Mouse (Mus musculus): ENCODE data around the gene Zfp217. TPM values are rescaled to one million over a fixed set of nuclear protein-coding genes. Genes with fewer than 3 reads are reported as not detected.

Gene Zfp217
- polyA plus RNA-seq (2012; rRNA removed) = 1.7 and 1.9 TPM in 2 replicates

DNA sequence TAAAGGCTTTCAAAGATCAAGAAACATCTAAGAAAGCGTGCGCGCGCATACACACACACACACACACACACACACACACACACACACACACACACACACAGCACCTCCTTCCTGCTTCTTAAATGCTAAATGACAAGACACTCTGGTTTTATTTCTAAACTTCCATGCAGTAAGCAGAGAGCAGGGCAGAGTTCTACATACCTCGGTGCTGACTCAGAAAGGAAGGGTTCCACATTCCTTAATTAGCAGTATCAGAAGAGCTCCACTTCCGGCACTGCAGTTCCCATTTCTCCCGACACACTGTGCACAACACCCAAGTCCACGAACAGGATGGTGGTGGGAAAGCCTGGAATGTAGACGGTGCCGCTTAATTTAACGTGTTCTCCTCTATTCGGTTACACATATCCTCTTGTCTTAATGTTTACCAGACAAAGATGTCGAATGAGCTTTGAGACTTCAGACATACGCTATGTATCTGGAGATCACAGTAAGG is at the start of gene Zfp217:
Zfp217 (minus strand) TSS at position 443 of the 493 bp plus-strand sequence.
- no peak within 1 kb of the TSS for H3K27ac ChIP-seq (ENCODE audit: insufficient read depth, low read length)
- TF ChIP-seq CTCF (IDR thresholded peaks at IDR 0.05; ENCODE audit: extremely low read depth, insufficient read depth, low read length) (no peak), POLR2A (IDR thresholded peaks at IDR 0.05; ENCODE audit: extremely low read depth, insufficient read depth, low read length) (no peak)
- no peak within 1 kb of the TSS for H3K4me3 ChIP-seq (ENCODE audit: insufficient read depth, low read length)
- H3K4me1 ChIP-seq (ENCODE audit: control insufficient read depth, insufficient read depth, low read length) = no peaks in the 10 kb centered on the region

DNA sequence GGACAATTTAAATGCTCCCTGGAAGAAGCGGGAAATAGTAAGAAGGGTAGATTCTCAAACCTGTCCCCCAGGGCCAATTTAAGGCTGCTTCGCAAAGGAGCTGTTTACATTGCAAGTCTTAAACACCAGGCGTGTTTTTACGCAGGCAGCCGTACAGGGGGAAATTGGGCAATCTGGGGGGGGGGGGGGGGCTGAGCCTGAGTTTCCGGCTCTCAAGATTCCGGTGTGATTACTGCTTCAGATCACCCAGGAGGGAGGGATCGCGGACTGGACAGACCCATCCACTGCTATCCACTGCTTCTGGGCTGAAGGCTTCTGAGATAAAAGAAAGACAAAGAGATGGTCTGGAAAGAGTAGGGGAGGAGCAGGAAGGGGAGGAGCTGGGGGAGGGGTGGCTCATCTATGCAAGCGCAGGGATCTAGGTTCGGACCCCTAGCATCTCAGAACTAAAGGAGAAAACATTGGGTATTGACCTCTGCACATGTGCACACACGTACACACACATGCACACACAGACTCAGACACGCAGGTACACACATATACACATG is 47.7 kb upstream of the Zfp217 start:
- H3K4me1 ChIP-seq (ENCODE audit: control insufficient read depth, insufficient read depth, low read length) = no peaks in the 10 kb centered on the region; the same call in 1 of the 2 replicates
- TF ChIP-seq POLR2A (IDR thresholded peaks at IDR 0.05; ENCODE audit: extremely low read depth, insufficient read depth, low read length) = no peak
- TF ChIP-seq CTCF (IDR thresholded peaks at IDR 0.05; ENCODE audit: extremely low read depth, insufficient read depth, low read length) = no peak
- no peak overlapping the region for H3K4me3 ChIP-seq (ENCODE audit: insufficient read depth, low read length)
- H3K27ac ChIP-seq (ENCODE audit: insufficient read depth, low read length) = no peak overlapping the region

DNA sequence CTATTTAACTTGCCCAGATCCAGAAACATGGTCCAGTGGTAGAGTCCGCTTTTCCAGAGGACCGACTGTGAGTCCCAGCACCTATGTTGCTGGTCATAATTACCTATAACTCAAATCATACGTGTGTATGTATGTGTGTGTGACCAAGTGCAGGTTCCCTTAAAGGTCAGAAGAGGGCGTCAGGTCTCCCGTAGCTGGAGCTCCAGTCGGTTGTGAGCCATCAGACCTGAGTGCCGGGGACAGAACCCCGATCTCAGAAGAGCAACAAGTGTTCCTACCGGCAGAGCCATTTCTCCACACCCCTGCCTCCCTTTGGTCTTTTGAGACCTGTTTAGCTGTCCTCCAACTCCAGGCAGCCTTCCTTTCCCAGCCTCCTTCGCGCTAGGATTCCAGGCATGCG is 46.9 kb upstream of the Zfp217 start:
- H3K27ac ChIP-seq (ENCODE audit: insufficient read depth, low read length) = no peak overlapping the region
- no peak overlapping the region for H3K4me3 ChIP-seq (ENCODE audit: insufficient read depth, low read length)
- no peaks in the 10 kb centered on the region; the same call in 1 of the 2 replicates for H3K4me1 ChIP-seq (ENCODE audit: control insufficient read depth, insufficient read depth, low read length)
- no peak for TF ChIP-seq POLR2A (IDR thresholded peaks at IDR 0.05; ENCODE audit: extremely low read depth, insufficient read depth, low read length)
- TF ChIP-seq CTCF (IDR thresholded peaks at IDR 0.05; ENCODE audit: extremely low read depth, insufficient read depth, low read length) = no peak

DNA sequence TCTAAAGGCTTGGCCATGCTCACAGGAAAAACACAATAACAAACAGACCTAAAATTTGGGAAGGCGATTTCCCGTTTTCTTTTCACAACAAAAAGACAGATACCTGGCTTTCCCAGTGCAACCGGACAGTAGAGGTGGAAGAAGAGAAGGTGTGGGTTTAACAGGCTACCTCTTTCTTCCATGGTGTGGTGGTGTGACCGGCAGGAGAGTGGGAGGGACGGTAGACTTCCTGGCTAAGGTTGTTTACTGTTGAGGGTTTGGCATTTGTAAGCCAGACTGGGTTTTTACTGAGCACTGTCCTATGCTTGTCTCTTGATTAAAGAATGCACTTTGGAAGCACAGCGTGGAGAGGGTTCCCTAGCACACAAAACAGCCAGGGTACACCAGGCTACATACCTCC is 45.9 kb upstream of the Zfp217 start:
- Histone ChIP-seq H3K27ac (ENCODE audit: insufficient read depth, low read length) (no peak overlapping the region), H3K4me3 (ENCODE audit: insufficient read depth, low read length) (no peak overlapping the region)

DNA sequence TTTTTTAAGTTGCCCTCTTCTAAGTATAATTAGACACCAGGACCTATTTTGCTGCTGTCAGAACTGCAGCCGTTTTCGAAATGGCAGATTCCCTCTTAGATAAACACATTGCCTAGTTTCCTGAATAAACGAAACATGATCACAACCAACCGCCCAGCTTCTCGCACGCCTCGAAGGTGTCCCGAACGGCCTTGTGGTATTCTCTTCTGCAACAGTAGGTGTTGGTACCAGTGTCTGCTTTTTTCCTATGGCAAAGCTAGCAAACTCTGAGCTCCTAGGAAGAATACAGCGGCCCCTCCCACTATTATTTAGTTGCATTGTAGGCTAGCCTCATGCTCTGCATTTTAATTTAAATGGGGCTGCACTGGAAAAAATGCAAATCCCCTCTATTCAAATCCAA is 45.3 kb upstream of the Zfp217 start:
- TF ChIP-seq POLR2A (IDR thresholded peaks at IDR 0.05; ENCODE audit: extremely low read depth, insufficient read depth, low read length) (no peak), CTCF (IDR thresholded peaks at IDR 0.05; ENCODE audit: extremely low read depth, insufficient read depth, low read length) (no peak)
- Histone ChIP-seq H3K4me1 (ENCODE audit: control insufficient read depth, insufficient read depth, low read length) (no peaks in the 10 kb centered on the region; the same call in 1 of the 2 replicates), H3K27ac (ENCODE audit: insufficient read depth, low read length) (no peak overlapping the region), H3K4me3 (ENCODE audit: insufficient read depth, low read length) (no peak overlapping the region)

More for the DNA sequence above, 45.9 kb upstream of the Zfp217 start:
- H3K4me1 ChIP-seq (ENCODE audit: control insufficient read depth, insufficient read depth, low read length) = no peaks in the 10 kb centered on the region; the same call in 1 of the 2 replicates
- no peak for TF ChIP-seq POLR2A (IDR thresholded peaks at IDR 0.05; ENCODE audit: extremely low read depth, insufficient read depth, low read length)
- TF ChIP-seq CTCF (IDR thresholded peaks at IDR 0.05; ENCODE audit: extremely low read depth, insufficient read depth, low read length) = no peak

DNA sequence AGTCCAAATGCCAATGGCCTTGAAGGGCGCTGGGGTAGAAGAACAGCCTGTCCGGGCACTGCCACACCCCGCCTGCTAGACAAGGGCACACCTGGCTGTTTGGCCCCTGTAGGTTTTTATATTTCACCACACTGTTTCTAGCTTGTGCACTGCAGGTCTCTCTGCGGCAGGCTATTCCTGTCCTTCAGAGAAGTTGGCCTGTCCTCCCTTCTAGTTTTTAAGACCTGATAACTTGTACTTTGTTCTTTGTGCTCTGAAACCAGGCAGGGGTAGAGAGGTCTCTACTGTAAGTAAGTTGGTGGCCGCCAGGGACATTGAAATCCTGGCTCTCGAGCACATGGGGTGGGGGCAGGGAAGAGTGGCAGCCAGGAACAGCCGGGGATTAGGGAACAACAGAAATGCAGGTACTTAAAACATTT is 44.8 kb upstream of the Zfp217 start:
- no peak for TF ChIP-seq CTCF (IDR thresholded peaks at IDR 0.05; ENCODE audit: extremely low read depth, insufficient read depth, low read length)
- TF ChIP-seq POLR2A (IDR thresholded peaks at IDR 0.05; ENCODE audit: extremely low read depth, insufficient read depth, low read length) = no peak

DNA sequence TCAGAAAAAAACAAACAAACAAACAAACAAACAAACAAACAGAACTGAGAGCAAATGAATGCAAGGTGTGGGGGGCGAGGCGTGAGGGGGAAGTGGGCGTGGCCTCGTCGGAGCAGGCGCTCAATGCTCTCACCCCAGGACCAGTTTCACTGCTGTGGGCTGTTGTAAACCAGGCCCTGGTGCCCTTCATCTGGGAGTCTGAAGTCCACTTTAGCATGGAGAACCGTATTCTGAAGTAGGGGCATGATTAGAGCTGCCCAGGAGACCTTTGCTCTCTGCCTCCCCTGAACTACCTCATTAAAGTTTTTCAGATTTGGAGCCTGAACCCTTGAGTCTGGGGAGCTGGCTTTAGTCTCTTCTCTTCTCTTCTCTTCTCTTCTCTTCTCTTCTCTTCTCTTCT is 40.8 kb upstream of the Zfp217 start:
- no peak overlapping the region for H3K4me3 ChIP-seq (ENCODE audit: insufficient read depth, low read length)
- H3K27ac ChIP-seq (ENCODE audit: insufficient read depth, low read length) = no peak overlapping the region
- peaks cover 1% of the 10 kb centered on the region; the same call in 1 of the 2 replicates for H3K4me1 ChIP-seq (ENCODE audit: control insufficient read depth, insufficient read depth, low read length)
- TF ChIP-seq POLR2A (IDR thresholded peaks at IDR 0.05; ENCODE audit: extremely low read depth, insufficient read depth, low read length) (no peak), CTCF (IDR thresholded peaks at IDR 0.05; ENCODE audit: extremely low read depth, insufficient read depth, low read length) (no peak)

More for the DNA sequence above, 44.8 kb upstream of the Zfp217 start:
- Histone ChIP-seq H3K4me1 (ENCODE audit: control insufficient read depth, insufficient read depth, low read length) (no peaks in the 10 kb centered on the region; the same call in 1 of the 2 replicates), H3K4me3 (ENCODE audit: insufficient read depth, low read length) (no peak overlapping the region), H3K27ac (ENCODE audit: insufficient read depth, low read length) (no peak overlapping the region)

DNA sequence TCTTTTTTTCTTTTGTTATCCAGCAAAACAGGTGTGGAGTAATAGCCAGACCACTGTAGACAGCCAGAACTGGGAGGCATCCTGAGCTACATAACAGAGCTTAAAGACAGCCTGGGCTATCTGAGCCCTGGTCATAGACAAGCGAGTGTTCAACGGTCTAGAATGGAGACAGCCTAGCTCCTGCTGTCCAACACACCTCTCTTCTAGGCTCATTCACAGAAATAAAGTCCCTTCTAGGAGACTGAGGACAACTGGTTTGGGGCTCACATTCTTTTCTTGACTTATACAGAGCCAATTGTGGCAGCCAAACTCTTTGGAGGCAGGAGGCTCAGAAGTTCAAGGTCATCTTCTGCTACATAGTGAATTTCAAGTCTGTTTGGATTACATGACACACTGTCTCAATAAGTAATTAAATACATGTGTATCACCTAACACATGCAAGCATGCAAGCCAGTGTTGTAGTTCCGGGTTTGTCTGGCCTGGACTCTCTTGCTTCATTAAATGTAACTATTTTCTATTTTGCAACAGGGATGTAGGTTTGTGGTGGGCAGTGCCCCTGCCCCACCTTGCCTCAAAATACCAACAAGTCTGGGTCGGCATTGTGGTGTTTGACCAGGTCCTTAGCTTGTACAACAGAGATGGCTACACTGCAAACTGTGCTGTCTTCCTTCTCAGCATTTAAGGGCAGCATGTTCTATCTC is 37.4 kb upstream of the Zfp217 start:
- Histone ChIP-seq H3K27ac (ENCODE audit: insufficient read depth, low read length) (no peak overlapping the region), H3K4me1 (ENCODE audit: control insufficient read depth, insufficient read depth, low read length) (peaks cover 1% of the 10 kb centered on the region; the same call in 1 of the 2 replicates), H3K4me3 (ENCODE audit: insufficient read depth, low read length) (peak overlapping the region; percentile 35)
- no peak for TF ChIP-seq CTCF (IDR thresholded peaks at IDR 0.05; ENCODE audit: extremely low read depth, insufficient read depth, low read length)
- TF ChIP-seq POLR2A (IDR thresholded peaks at IDR 0.05; ENCODE audit: extremely low read depth, insufficient read depth, low read length) = no peak

DNA sequence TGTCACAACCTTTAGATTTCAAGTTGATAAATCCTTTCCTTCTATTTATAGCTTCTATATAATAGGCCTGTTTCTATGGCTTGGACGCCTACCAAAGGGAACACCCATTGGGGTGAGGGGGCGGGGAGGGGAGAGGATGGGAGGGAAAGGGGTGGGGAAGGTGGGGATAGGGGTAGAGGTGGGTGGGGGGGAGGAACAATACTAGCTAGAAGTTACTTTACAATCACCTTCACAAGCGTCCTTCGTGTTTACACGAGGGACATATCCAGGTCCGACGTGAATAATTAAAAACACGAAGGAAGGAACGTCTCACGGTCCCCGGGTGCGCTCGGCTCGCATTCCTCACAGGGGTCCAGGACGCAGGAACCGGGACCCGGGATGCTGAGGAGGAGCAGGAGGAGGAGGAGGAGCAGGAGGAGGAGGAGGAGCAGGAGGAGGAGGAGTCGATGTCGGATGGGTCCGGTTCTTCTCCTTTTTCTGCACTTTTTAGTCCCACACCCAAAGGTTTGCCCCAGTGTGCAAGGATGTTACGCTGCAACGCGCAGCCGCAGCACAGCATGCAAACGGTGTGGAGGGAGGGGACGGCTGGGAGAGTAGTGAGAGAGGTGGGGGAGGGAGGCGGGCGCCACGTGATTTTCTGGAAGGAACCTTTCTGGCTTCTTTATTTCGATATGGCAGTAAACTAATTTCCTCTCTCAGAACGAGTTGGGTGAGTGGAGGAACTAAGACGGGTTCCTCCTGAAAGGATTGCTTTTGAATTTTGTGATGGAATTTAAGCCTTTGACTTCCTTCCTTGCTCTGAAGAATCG is 36.5 kb upstream of the Zfp217 start:
- TF ChIP-seq CTCF (IDR thresholded peaks at IDR 0.05; ENCODE audit: extremely low read depth, insufficient read depth, low read length) (no peak), POLR2A (IDR thresholded peaks at IDR 0.05; ENCODE audit: extremely low read depth, insufficient read depth, low read length) (no peak)
- Histone ChIP-seq H3K4me1 (ENCODE audit: control insufficient read depth, insufficient read depth, low read length) (peaks cover 1% of the 10 kb centered on the region; the same call in 1 of the 2 replicates), H3K4me3 (ENCODE audit: insufficient read depth, low read length) (peak overlapping the region; percentile 35), H3K27ac (ENCODE audit: insufficient read depth, low read length) (no peak overlapping the region)

Data from cortical plate, adult 2 months (tissue).